Mouse (Mus musculus) ES-Bruce4 (cell line): ENCODE results near the gene Elk1. TPM values are rescaled to one million over a fixed set of nuclear protein-coding genes. Genes with fewer than 3 reads are reported as not detected.

ENCODE experiments used
- H3K27ac ChIP-seq: 2 replicates; pipeline ENCODE4 v1.5.1; 2012; ENCODE audit warnings: low read length, inconsistent platforms; ENCODE audit not compliant: insufficient read depth
- H3K27me3 ChIP-seq: 2 replicates; pipeline ENCODE4 v1.6.1; 2012; ENCODE audit warnings: mild to moderate bottlenecking, low read length, inconsistent platforms; ENCODE audit not compliant: control insufficient read depth, poor library complexity, insufficient read depth, severe bottlenecking
- H3K36me3 ChIP-seq: 2 replicates; pipeline ENCODE4 v1.6.1; 2012; ENCODE audit warnings: inconsistent platforms, mild to moderate bottlenecking, low read length, moderate library complexity; ENCODE audit not compliant: control insufficient read depth, poor library complexity, insufficient read depth, severe bottlenecking
- H3K4me1 ChIP-seq: one replicate; pipeline ENCODE4 v1.8.1; 2011; ENCODE audit warnings: low read length; ENCODE audit not compliant: control insufficient read depth, insufficient read depth
- H3K4me3 ChIP-seq: 2 replicates; pipeline ENCODE4 v1.5.1; 2011; ENCODE audit warnings: low read depth, mild to moderate bottlenecking, low read length
- H3K9ac ChIP-seq: 2 replicates; pipeline ENCODE4 v1.6.1; 2012; ENCODE audit warnings: low read depth, mild to moderate bottlenecking, inconsistent platforms; ENCODE audit not compliant: poor library complexity, severe bottlenecking
- H3K9me3 ChIP-seq: replicated peaks from 2 replicates; pipeline ENCODE4 v1.6.1; 2012; ENCODE audit warnings: mild to moderate bottlenecking, low read length, inconsistent platforms; ENCODE audit not compliant: control insufficient read depth, poor library complexity, insufficient read depth, severe bottlenecking
- CTCF ChIP-seq: IDR thresholded peaks from one replicate; pipeline ENCODE4 v1.8.1; 2011; ENCODE audit warnings: low read depth, low read length
- EP300 ChIP-seq: IDR thresholded peaks from 2 replicates; pipeline ENCODE4 v1.6.1; 2011; ENCODE audit warnings: low read depth, low read length; ENCODE audit not compliant: insufficient read depth
- POLR2A ChIP-seq: IDR thresholded peaks from one replicate; pipeline ENCODE4 v1.8.1; 2011; ENCODE audit warnings: low read length; ENCODE audit not compliant: insufficient read depth
- polyA plus RNA-seq: library from polyadenylated mRNA; stranded (reverse); fragments of >200 nt; gene quantifications from 2 replicates; pipeline ENCODE4 v1.2.4, GENCODE M21; 2011; ENCODE audit warnings: low read depth; ENCODE audit not compliant: missing spikeins, insufficient read depth, insufficient read length

Elk1 gene
- polyA plus RNA-seq, 1 experiment = 20.5 TPM

DNA sequence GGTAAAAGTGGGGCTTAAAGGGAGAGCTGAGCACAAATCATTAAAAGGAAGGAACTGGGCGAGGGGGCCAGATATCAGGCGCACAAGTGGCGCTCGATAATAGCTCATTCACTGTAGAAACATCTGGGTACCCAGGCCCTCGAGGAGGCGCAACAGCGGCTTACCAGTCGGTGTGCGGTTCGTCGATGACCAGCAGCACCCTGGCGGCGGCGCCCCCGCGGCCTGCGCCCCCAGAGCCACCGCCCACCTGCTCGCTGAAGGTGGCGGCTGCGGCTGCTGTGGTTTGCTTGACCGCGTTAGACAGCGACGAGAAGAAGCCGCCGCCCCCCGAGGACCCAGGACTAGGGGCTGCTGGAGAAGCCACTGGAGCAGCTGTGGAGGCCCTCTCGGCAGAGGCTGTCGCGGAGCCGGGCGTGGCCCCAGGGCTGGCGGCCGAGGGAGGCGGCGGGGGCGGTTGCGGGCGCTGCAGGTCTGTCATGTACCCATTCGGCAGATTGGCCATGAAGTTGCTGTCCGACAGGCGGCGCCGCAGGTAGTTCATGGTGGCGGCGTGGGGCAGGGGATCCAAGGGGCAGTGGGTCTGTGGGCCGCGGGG is 30.1 kb downstream of the Elk1 start:
- no peak for TF ChIP-seq CTCF
- no peak for TF ChIP-seq POLR2A
- TF ChIP-seq EP300 = no peak
- no peaks in the 10 kb centered on the region for H3K27me3 ChIP-seq
- no peaks in the 10 kb centered on the region for H3K36me3 ChIP-seq
- H3K27ac ChIP-seq = no peak overlapping the region
- peak overlapping the region; percentile 46 for H3K9ac ChIP-seq
- no peaks in the 10 kb centered on the region for H3K9me3 ChIP-seq
- H3K4me3 ChIP-seq = peak overlapping the region; percentile 63
- H3K4me1 ChIP-seq = no peaks in the 10 kb centered on the region

DNA sequence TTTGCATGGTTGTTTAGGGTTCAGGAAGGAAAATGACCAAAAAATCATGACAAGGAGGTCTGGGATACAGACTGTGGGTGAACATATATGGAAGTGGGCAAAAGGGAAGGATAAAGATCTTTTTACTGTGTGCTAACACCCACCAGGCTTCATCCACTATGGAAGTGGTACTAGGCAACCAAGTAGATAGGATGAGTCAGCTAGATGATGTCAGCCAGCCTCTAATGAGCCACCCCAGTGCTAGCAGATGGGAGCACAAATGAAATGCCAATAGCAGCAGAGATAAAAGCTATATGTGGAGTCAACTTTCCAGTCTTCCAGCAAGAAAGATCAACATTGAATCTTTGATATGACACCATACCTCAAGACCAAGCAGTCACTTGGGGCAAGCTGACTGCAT is 35.3 kb downstream of the Elk1 start:
- H3K27me3 ChIP-seq = no peaks in the 10 kb centered on the region
- H3K4me3 ChIP-seq = no peak overlapping the region
- TF ChIP-seq EP300 (no peak), POLR2A (no peak), CTCF (no peak)

DNA sequence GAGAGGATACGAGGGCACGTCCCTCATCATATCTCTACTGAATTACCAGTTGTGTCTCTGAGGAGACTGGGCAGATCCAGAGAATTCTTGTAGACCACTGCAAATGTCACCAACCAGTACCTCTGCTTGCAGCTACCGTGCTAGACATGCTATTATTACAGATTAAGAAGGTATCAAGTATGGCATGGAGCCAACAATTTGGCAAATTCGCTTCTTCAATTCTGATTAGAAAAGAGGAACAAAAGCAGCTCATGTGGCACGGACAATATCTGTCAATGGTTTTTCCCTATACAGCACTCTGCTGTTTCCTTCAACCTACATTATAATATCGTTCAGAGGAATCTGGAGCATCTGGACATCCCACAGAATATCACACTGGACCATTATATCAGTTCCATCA is 36.7 kb downstream of the Elk1 start:
- Histone ChIP-seq H3K4me3 (no peak overlapping the region), H3K9me3 (no peaks in the 10 kb centered on the region)

More for the DNA sequence above, 35.3 kb downstream of the Elk1 start:
- Histone ChIP-seq H3K4me1 (no peaks in the 10 kb centered on the region), H3K27ac (no peak overlapping the region), H3K36me3 (no peaks in the 10 kb centered on the region), H3K9ac (no peak overlapping the region), H3K9me3 (no peaks in the 10 kb centered on the region)

DNA sequence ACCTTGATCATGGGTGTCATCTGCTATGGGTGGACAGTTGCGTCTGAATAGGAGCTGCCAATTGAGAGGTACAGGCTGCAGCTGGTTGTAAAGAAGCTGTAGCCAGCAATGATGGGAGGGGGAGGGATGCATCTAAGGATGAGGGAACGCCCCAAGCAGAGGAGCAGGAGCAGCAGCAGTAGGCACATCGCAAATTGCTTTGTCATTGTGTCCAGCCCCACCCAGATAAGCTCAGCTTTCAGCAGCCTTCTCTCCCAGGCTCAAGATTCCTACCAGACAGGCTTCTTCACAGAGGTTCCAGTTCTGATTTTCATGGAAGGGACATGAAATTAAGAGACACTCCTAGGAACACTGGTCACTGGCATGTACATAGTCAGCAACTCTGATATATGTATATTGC is 40.3 kb downstream of the Elk1 start:
- peak overlapping the region; percentile 85 for H3K27ac ChIP-seq
- no peaks in the 10 kb centered on the region for H3K4me1 ChIP-seq
- H3K27me3 ChIP-seq = no peaks in the 10 kb centered on the region

More for the DNA sequence above, 36.7 kb downstream of the Elk1 start:
- no peaks in the 10 kb centered on the region for H3K36me3 ChIP-seq
- TF ChIP-seq CTCF = no peak
- TF ChIP-seq POLR2A = no peak
- TF ChIP-seq EP300 = no peak
- H3K4me1 ChIP-seq = no peaks in the 10 kb centered on the region
- H3K27me3 ChIP-seq = no peaks in the 10 kb centered on the region
- no peak overlapping the region for H3K9ac ChIP-seq
- no peak overlapping the region for H3K27ac ChIP-seq

More for the DNA sequence above, 40.3 kb downstream of the Elk1 start:
- Histone ChIP-seq H3K36me3 (no peaks in the 10 kb centered on the region), H3K9me3 (no peaks in the 10 kb centered on the region), H3K4me3 (no peak overlapping the region), H3K9ac (no peak overlapping the region)
- TF ChIP-seq POLR2A (no peak), EP300 (peak; percentile 90; the same call in 1 of the 2 replicates)

Other genes with a start within 250 kb of the Elk1 start
- gene Usp11, start 246.7 kb downstream of the Elk1 start, polyA plus RNA-seq = 50.9 and 52.2 TPM in 2 replicates
- gene Araf, start 152.8 kb downstream of the Elk1 start, polyA plus RNA-seq = 62.7 and 68.0 TPM in 2 replicates
- 34.6 and 40.8 TPM in 2 replicates for gene Timp1, start 80.4 kb downstream of the Elk1 start, polyA plus RNA-seq
- gene Syn1, start 29.6 kb downstream of the Elk1 start, polyA plus RNA-seq = 4.7 and 4.9 TPM in 2 replicates
- gene Cfp, start 19.1 kb downstream of the Elk1 start, polyA plus RNA-seq = 3.5 and 5.2 TPM in 2 replicates
- 33.7 and 41.9 TPM in 2 replicates for gene Uxt, start 11.4 kb upstream of the Elk1 start, polyA plus RNA-seq
- gene Zfp182, start 111.7 kb upstream of the Elk1 start, polyA plus RNA-seq = 13.4 and 13.7 TPM in 2 replicates
- gene Spaca5, start 117.8 kb upstream of the Elk1 start, polyA plus RNA-seq = not detected in 2 replicates
- not detected in 2 replicates for gene Zfp300, start 138.9 kb upstream of the Elk1 start, polyA plus RNA-seq
- not detected in 2 replicates for gene Ssxa1, start 165.2 kb upstream of the Elk1 start, polyA plus RNA-seq
- gene Gm21876, start 225.0 kb upstream of the Elk1 start, polyA plus RNA-seq = not detected in 2 replicates